Mouse (Mus musculus) C2C12 (cell line): ENCODE data around the gene Rhbdl1.

Experiments
- CEBPB ChIP-seq: IDR thresholded peaks from one replicate; pipeline ENCODE4 v1.6.1; 2011; ENCODE audit warnings: low read depth, mild to moderate bottlenecking, control low read depth, moderate library complexity
- CTCF ChIP-seq: IDR thresholded peaks from one replicate; pipeline ENCODE4 v1.5.1; 2011; ENCODE audit not compliant: control insufficient read depth, insufficient read depth, insufficient read length
- FOSL1 ChIP-seq: IDR thresholded peaks from one replicate; pipeline ENCODE4 v1.8.0; 2011; ENCODE audit warnings: mild to moderate bottlenecking, low read length; ENCODE audit not compliant: poor library complexity, insufficient read depth, severe bottlenecking
- MAX ChIP-seq: IDR thresholded peaks from one replicate; pipeline ENCODE4 v1.6.1; 2011; ENCODE audit warnings: mild to moderate bottlenecking, control low read depth
- MYOD1 ChIP-seq: IDR thresholded peaks from one replicate; pipeline ENCODE4 v1.6.1; 2011; ENCODE audit warnings: low read depth; ENCODE audit not compliant: control insufficient read depth, insufficient read length
- MYOG ChIP-seq: IDR thresholded peaks from one replicate; pipeline ENCODE4 v1.6.1; 2011; ENCODE audit not compliant: control insufficient read depth, insufficient read length; ENCODE audit errors: extremely low read depth

DNA sequence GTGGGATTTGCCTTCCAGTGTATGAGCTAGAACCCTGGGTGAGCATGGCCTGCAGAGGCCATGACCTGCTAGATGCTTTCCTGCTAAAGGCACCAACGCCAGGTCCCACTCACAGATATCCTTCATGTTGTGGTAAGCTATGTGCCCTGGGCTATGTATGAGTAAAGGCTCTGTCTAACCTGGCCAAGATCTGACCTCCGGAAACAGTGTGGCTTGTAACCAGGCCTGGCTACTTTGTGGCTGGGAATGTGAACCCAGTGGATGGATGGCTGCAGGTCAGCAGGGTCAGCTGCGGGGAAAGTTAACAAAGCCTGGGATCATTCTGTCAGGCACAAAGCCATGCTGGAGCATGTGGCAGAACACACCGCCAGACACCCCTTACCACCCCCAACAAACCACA is 44.6 kb upstream of the Rhbdl1 start:
- TF ChIP-seq MAX = no peak
- no peak for TF ChIP-seq MYOD1
- no peak for TF ChIP-seq CTCF
- TF ChIP-seq CEBPB = no peak
- no peak for TF ChIP-seq MYOG
- TF ChIP-seq FOSL1 = no peak
